Mouse (Mus musculus): ENCODE results near the gene Fgfr2.
"Not testable (repeated sequence)": the region's sequence is repeated elsewhere in the genome, so short reads cannot be mapped to it uniquely, and the experiment has no call there.

Fgfr2 gene

DNA sequence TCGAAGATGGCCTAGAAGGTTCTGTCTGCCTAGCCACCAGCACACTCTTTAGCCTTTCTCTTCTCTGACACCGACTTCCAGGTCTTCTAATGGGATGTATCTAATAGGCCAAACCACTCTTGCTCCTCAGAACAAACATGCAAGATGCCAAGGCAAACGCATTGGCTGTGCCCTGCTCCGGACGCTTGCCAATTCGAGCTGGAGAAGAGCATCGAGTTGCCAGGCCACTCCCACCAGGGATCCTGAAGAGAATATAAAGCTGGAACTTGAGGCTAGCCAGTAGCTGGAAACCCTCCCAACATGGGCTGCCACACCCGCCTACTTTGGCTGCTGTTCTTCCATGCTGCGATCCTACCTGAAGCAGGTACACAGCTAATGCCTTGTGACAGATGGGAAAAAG lies 1949.0 kb downstream of the Fgfr2 start, which contains the start of gene 5430419D17Rik:
TSS of gene 5430419D17Rik (plus strand) at position 282 of the 400 bp plus-strand sequence.
- no peak for DNase-seq

DNA sequence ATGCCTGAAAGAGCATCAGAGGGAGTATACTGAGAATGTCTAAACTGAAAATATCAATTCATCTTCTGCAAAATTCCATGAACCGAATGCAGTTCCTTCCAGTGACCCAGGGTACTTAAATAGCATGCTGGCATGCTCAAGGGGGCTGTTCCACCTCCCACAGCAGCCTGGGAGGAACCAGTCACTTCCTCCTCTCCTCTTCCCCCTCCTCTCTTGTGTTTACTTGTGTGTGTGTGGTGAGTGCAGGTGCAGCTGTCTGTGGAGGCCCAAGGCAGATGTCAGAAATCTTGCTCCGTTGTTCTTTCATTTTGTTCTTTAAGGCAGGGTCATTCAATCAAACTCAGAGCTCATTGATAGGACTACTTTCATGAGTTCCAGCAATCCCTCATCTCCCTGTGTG lies 1954.1 kb downstream of the Fgfr2 start:
- DNase-seq: no peak

DNA sequence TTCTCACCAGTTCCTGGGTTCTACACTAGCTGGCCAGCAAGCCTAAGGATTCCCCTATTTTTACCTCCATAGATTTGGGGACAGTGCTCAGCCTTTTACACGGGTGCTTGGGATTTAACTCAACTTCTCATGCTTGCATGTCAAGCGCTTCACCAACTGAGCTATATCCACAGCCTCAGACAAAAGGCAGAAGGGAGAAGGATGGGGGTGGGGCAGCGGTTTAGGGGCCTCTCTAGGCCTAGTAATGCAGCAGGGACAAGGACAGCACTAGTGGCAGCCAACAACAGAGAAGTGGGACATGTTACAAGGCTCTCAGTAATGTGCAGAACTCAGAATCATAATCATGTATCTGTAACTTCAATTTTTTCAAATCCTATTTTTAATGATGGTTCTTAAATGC lies 1955.4 kb downstream of the Fgfr2 start:
- DNase-seq: no peak

DNA sequence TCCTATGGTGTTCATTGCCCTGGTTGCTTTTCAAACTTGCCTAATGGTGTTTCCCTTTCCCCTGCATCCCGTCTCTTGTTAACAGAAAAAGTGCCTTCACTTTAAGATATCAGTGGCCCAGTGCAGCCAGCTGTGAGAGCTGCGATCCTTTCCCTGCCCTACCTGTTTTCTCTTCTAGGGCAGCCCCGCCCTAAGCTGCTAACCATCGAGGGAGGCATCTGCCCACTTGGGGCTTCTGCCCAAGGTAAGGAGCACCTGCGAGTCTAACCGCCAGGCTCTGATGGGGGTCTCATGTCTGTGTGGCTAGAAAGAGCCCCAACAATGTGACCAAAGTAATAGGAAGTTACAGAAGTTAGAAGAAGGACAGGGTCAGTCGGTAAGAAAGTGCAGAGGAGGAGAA lies 1960.9 kb downstream of the Fgfr2 start:
- DNase-seq: no peak

DNA sequence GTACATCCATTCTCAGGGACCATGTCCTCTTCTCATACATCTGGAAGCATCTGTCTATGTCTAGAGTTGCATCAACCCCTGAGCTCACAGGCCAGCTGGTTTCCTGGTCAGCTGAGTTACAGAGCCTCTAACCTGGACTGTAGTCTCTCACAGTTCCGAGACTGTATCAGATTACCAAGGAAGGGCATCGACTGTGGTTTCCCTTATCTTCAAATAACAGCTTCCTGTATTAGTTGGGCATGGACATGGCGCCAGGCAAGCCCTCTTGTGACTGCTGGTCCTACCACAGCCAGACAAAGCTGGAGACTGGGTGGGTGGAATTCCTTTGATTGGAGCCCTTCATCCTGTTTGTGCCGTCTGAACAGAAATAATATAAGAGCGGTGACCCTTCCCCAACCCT lies 1970.1 kb downstream of the Fgfr2 start:
- no peak for DNase-seq

DNA sequence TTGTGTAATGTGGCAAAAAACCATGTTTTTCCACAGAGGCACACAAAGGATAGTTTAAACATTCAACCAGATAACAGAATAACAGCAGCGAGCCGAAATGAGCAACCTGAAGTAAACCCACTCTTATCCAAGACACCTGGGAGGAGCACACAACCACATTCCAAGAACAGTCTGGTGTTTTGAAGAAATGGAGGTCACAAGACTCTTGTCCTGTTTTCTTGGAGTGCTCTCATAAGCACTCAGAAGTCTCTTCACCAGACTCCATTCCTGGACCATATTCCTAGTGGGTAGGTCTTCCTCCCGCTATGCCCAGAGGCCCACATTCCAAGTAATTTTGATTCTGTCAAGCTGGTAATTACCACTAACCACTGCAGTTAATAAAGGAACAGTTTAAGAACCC lies 1973.0 kb downstream of the Fgfr2 start:
- DNase-seq: no peak

DNA sequence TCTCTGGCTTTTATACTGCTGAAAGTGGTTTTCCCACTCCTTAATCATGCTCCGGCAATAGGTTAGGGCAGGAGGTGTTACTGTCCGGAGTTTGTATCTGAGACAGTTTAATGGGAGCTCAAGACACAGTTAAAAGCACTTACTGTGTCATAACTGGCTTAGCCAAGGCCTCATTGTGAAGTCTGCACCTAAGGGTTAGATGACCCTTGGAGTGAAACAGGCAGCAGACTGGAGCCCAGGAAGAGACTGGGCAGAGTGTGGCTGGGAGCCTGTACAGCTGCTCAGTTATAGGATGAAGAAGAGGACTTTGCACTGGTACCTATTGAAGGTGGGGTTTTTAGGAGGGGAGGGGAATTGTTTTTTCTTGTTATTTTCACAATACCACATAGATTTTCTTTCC lies 1976.9 kb downstream of the Fgfr2 start, which contains the start of gene 4933402N03Rik:
TSS of gene 4933402N03Rik (minus strand) at position 101 of the 400 bp plus-strand sequence.
- DNase-seq: no peak

DNA sequence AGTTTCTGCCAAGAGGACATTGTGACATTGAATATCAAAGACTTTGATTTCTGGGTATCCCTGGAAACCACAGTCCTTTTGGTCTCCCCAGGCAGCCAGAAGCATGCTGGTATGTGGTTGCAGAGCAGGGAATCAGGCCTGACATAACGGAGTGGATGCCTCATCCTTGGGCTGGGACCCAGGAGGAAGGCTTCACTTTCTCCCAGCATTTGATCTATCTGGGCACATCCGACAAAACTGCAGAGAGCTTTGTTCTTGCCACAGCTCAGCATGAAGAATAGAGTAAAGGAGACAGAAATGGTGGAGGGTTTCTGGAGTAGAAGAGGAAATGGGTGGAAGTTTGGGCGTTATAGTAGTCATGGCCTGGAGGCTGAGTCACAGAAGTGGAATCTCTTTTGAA lies 1990.0 kb downstream of the Fgfr2 start:
- no peak for DNase-seq

DNA sequence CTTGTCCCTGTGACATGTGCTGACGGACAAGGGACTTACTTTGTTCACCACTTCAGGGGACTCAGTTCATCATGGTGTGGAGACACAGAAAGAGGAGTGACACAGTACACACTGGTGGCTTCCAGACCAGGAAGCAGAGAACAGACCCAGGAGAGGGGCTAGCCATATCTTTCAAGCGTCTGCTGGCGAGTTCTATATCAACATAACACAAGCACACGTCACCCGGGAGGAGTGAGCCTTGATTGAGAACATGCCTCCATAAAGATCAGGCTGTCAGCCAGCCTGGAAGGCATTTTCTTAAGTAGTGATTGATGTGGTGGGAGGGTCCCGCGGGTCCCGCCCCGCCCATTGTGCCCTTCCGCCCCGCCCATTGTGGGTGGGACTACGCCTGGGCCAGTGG lies 1993.1 kb downstream of the Fgfr2 start:
- no peak for DNase-seq

DNA sequence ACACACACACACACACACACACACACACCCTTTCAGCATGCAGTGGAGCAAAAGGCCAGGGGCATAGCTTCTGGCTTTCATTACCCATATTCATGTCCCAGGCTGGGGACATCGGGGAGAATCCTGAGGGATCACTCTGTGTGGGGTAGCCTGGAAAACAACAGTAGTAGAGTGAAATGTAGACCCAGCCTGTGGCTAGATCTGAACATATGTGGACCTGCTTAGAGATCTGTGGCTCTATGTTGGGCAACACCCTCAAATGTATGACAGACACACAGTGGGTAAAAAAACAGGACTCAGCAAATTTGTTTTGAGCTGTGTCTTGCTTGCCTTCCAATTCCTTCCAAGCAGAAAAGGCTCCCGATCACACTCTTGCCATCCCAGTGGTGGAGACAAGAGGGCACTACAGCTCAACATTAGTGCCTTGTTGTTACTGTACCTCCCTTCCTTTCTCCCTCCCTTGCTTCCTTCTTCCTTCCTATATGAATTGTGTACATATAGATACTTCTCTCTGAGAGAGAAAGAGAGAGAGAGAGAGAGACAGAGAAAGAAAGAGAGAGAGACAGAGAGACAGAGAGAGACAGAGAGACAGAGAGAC lies 2000.8 kb downstream of the Fgfr2 start:
- no peak for DNase-seq

DNA sequence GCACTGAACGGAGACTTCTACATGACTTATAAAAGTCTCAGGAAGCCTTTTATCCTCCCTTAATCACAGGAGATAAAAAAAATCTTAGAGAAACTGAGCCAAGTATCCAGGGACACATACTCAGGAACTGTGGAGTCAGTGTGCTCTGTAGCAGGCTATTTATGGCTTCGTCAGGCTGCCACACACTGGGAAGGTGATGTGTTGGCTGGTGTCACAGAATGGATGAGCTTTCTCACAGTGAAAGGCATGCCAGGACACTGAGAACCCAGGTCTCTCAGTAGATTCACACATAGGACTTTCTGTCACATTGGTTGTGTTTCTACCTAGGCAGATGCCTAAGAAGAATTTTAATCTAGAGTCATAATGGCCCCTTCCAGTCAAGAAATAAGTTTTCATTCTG lies 2008.7 kb downstream of the Fgfr2 start:
- no peak for DNase-seq

DNA sequence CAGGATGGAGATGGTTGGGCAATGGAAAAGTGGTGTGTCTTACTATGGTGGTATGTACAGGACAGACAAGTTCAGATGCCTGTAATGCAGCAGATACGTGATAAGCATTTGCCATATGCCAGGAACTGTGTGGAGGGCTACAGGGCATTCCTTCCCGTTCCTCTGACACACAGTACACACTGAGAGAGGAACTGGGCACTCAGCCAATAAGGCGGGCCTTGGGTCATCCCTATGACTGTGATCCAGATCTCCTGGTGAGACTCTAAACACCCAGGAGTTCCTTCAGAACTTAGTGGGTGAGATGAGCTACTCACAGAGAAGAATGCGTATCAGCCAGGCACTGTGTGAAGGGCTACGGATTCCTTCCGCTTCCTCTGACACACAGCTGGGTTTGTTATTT lies 2009.5 kb downstream of the Fgfr2 start:
- DNase-seq: peak; percentile 50

DNA sequence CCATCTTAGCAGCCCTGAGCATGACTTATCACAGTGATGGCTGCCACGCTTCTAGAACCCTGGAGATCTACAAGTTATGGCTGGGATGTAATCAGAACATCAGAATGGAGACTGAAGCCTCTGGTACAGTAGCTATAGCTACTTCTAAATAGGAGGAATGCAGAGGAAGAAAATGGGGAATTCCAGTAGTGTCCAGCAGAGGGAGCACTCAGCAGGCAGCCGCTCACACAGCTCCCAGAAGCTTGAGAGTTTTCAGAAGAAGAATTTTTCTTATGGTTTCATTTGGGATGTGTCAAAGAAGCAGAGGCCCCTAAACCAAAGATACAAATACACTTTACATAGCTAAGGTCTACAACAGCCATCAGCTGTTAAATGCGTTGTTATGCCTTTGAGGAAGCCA lies 2010.7 kb downstream of the Fgfr2 start:
- DNase-seq: peak; percentile 77

DNA sequence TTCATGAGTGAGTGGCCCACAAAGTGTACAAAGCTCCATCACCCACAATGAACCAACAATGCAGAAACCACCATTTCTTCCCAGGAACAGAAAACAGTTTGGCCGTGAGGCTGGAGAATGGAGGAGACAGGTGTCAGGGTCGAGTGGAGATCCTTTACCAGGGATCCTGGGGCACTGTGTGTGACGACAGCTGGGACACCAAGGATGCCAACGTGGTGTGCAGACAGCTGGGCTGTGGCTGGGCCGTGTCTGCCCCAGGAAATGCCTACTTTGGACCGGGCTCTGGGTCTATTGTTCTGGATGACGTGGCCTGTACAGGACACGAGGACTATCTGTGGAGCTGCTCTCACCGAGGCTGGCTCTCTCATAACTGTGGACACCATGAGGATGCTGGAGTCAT lies 2040.7 kb downstream of the Fgfr2 start:
- DNase-seq: not testable (repeated sequence)

DNA sequence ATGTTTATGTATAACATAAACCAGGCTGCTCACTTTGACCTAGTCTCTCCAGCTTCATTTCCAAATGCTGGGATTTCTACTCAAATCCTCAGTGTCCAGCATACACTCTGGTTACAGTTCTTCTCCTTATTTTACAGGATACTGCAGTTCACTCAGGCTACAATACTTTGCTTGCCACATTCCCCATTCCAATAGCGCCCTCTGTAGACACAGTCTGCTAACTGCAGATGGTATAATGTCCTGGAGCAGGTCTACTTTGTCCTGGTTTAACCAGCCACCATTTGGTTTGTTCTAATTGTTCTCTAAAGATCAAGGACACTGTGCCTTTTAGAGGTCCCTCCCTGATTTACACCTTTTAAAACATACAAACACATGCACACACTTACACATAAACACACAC lies 2047.2 kb downstream of the Fgfr2 start:
- peak; percentile 14 for DNase-seq

DNA sequence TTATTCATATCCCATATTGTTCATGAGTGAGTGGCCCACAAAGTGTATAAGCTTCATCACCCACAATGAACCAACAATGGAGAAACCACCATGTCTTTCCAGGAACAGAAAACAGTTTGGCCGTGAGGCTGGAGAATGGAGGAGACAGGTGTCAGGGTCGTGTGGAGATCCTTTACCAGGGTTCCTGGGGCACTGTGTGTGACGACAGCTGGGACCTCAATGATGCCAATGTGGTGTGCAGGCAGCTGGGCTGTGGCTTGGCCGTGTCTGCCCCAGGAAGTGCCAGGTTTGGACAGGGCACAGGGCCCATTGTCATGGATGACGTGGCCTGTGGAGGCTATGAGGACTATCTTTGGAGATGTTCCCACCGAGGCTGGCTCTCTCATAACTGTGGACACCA lies 2049.1 kb downstream of the Fgfr2 start:
- DNase-seq: not testable (repeated sequence)

DNA sequence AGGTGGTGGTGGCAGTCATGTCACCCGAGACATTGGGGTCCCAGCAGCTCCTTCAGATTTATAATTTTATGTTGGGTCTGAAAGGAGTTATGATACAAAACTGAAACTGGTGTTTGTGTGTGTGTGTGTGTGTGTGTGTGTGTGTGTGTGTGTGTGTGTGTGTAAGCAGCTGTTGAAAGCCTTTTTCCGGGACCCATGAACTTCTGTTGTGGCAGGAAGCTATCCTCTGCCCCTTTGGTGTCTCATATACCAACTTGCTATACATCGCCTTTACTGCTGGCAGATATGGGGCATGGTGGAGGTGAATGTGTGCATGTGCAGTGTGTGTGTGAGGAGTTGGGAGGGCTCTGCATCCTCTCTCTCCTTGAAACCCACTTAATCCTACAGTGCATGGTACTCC lies 2049.7 kb downstream of the Fgfr2 start:
- DNase-seq: not testable (repeated sequence)

DNA sequence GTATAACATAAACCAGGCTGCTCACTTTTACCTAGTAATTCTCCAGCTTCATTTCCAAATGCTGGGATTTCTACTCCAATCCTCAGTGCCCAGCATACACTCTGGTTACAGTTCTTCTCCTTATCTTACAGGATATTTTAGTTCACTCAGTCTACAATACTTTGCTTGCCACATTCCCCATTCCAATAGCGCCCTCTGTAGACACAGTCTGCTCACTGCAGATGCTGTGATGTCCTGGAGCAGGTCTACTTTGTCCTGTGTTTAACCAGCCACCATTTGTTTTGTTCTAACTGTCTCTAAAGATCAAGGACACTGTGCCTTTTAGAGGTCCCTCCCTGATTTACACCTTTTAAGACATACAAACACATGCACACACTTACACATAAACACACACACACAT lies 2055.0 kb downstream of the Fgfr2 start:
- DNase-seq: peak; percentile 42

DNA sequence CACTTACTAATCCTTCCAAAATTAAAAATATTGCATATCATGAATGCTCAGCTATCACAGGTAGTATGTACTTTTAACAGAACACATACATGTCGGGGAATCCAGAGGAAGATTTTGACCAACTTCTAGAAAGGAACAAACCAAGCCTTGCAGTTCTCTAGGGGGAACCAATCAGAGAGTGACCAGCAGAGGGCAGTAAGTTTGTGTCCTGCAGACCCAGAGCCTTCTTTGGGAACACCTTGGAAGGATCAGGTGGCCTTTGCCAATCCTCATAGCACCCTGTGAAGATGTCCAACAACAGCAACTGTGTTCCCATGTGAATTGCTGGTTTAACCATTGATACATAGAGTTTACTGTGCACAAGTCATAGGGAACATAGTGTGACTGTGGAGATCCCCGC lies 2060.6 kb downstream of the Fgfr2 start:
- peak; percentile 20 for DNase-seq

DNA sequence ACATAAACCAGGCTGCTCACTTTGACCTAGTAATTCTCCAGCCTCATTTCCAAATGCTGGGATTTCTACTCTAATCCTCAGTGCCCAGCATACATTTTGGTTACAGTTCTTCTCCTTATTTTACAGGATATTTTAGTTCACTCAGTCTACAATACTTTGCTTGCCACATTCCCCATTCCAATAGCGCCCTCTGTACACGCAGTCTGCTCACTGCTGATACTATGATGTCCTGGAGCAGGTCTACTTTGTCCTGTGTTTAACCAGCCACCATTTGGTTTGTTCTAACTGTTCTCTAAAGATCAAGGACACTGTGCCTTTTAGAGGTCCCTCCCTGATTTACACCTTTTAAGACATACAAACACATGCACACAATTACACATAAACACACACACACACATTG lies 2063.3 kb downstream of the Fgfr2 start:
- peak; percentile 38 for DNase-seq

DNA sequence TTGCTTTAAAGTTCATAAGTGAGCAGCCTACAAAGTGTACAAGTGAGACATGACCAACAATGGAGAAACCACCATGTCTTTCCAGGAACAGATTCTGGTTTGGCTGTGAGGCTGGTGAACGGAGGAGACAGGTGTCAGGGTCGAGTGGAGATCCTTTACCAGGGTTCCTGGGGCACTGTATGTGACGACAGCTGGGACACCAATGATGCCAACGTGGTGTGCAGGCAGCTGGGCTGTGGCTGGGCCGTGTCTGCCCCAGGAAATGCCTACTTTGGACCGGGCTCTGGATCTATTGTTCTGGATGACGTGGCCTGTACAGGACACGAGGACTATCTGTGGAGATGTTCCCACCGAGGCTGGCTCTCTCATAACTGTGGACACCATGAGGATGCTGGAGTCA lies 2065.2 kb downstream of the Fgfr2 start:
- not testable (repeated sequence) for DNase-seq

DNA sequence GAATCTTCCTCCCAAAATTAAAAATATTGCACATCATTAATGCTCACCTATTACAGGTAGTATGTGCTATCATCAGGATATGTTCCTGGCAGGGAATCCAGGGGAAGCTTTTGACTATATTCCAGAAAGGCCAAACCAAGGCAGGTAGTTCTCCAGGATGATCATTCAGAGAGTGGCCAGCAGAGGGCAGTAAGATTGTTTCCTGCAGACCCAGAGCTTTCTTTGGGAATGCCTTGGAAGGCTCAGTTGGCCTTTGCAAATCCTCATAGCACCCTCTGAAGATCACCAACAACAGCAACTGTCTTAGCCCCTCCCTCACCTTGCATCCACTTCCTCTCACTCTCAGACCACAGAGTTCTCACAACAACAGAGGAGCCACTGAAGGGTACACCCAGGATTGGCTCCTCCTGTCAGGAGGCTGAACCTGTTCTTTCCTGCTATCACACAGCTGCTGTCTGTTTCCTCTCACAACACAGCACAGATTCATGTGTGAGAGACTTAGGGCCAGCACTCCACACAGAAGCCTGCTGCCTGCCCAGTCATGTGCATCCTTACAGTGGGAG lies 2068.3 kb downstream of the Fgfr2 start:
- DNase-seq: peak; percentile 12

DNA sequence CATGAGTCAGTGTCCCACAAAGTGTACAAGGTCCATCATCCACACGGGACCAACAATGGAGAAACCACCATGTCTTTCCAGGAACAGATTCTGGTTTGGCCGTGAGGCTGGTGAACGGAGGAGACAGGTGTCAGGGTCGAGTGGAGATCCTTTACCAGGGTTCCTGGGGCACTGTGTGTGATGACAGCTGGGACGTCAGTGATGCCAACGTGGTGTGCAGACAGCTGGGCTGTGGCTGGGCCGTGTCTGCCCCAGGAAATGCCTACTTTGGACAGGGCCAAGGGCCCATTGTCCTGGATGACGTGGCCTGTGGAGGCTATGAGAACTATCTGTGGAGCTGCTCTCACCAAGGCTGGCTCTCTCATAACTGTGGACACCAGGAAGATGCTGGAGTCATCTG lies 2073.3 kb downstream of the Fgfr2 start:
- not testable (repeated sequence) for DNase-seq

DNA sequence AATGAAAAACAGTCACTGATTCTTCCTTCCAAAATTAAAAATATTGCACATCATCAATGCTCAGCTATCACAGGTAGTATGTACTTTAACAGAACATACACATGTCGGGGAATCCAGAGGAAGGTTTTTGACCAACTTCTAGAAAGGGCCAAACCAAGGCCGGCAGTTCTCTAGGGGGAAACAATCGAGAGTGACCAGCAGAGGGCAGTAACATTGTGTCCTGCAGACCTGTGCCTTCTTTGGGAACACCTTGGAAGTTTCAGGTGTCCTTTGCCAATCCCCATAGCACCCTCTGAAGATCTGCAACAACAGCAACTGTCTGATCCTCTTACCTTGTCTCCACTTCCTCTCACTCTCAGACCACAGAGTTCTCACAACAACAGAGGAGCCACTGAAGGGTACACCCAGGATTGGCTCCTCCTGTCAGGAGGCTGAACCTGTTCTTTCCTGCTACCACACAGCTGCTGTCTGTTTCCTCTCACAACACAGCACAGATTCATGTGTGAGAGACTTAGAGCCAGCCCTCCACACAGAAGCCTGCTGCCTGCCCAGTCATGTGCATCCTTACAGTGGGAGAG lies 2077.8 kb downstream of the Fgfr2 start:
- peak; percentile 38 for DNase-seq

DNA sequence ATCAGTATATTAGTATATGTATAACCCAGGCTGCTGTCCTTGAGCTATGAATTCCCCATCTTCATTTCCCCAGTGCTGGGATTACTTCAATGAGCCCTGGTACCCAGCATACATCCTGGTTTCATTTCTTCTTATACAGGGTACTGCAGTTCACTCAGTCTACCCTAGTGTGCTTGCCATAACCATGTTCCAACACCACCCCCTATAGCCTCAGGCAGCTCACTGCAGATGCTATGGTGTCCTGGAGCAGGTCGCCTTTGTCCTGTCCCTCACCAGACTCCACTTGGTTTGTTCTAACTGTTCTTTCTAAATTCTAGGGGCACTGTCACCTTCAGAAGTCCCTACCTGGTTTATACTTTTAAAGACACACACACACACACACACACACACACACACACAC lies 2080.5 kb downstream of the Fgfr2 start:
- DNase-seq: no peak
